Mouse (Mus musculus) kidney, postnatal 0 days (tissue): Measurements from ENCODE around the gene Fbn1. TPM values are rescaled to one million over a fixed set of nuclear protein-coding genes. Genes with fewer than 3 reads are reported as not detected.

Experiments
- ATAC-seq: fragments of 200-750 bp; cut with Nextera tagmentation; replicated peaks from 2 replicates; pipeline ENCODE4 v1.8.0; 2017; ENCODE audit warnings: low read depth, moderate number of reproducible peaks, moderate TSS enrichment, moderate library complexity; ENCODE audit not compliant: low FRiP score
- DNase-seq: peaks from one replicate; pipeline ENCODE4 v3.0.0-alpha.2; 2016; ENCODE audit warnings: low spot score
- H3K27ac ChIP-seq: fragments of 300-500 bp; sonication (generic); 2 replicates; pipeline ENCODE4 v1.5.1; 2014; ENCODE audit warnings: mild to moderate bottlenecking
- H3K27me3 ChIP-seq: fragments of 300-500 bp; sonication (generic); 2 replicates; pipeline ENCODE4 v1.6.1; 2014; ENCODE audit warnings: low read length, mixed read lengths; ENCODE audit not compliant: insufficient read depth
- H3K36me3 ChIP-seq: fragments of 300-500 bp; sonication (generic); 2 replicates; pipeline ENCODE4 v1.6.1; 2014; ENCODE audit warnings: low read length, mixed read lengths; ENCODE audit not compliant: insufficient read depth
- H3K4me1 ChIP-seq: fragments of 300-500 bp; sonication (generic); replicated peaks from 2 replicates; pipeline ENCODE4 v1.6.1; 2014; ENCODE audit warnings: antibody characterized with exemption, low read length, mixed read lengths; ENCODE audit not compliant: insufficient read depth
- H3K4me2 ChIP-seq: fragments of 300-500 bp; sonication (generic); 2 replicates; pipeline ENCODE4 v1.6.1; 2014; ENCODE audit warnings: mild to moderate bottlenecking, low read length, moderate library complexity, mixed read lengths
- H3K4me3 ChIP-seq: fragments of 300-500 bp; sonication (generic); replicated peaks from 2 replicates; pipeline ENCODE4 v1.5.1; 2014; ENCODE audit warnings: low read depth, low read length
- H3K9ac ChIP-seq: fragments of 300-500 bp; sonication (generic); 2 replicates; pipeline ENCODE4 v1.6.1; 2014; ENCODE audit warnings: low read depth, low read length
- H3K9me3 ChIP-seq: fragments of 300-500 bp; sonication (generic); replicated peaks from 2 replicates; pipeline ENCODE4 v1.6.1; 2016; ENCODE audit warnings: low read length, inconsistent platforms, mixed read lengths
- CTCF ChIP-seq: IDR thresholded peaks from 2 replicates; pipeline ENCODE4 v1.5.1; 2016; ENCODE audit warnings: antibody characterized with exemption, low read depth, mild to moderate bottlenecking, moderate library complexity
- WGBS: fragments of 180-500 bp; shearing (Covaris S2); extraction: QIAGEN DNeasy Blood & Tissue Kit; methylation state at CpG from one replicate; pipeline ENCODE4 v1.1.7; 2014; 5-methylcytosine and 5-hydroxymethylcytosine counted together
- polyA plus RNA-seq: library from polyadenylated mRNA; unstranded; fragments of >200 nt; fragmentation: Nextera tagmentation; extraction: Ambion mirVana; gene quantifications from 2 replicates; pipeline ENCODE4 v1.2.1, GENCODE M21; 2015

Gene Fbn1
- polyA plus RNA-seq, 1 experiment from 2014 or later: 13.2 TPM

DNA sequence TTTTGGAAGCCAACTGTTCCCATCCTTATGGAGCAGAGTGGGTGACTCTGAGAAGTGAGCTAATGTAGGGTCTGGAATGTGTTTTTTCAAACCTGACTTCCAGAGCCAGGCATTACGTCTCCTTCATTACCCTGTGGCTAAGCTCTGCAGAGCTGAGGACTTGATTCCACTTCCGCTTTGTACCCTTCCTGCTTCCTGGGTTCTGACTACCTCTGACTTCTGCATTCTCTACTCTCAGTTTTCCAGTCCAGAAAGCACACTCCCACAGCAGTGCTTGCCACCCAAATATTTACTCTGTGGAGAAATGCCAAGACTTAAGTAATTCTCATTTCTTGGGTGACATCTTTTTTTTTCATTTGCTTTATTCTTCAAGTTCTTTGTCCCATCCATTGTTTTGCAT lies 185.2 kb downstream of the Fbn1 start:
- Histone ChIP-seq H3K4me3 (no peak overlapping the region), H3K27me3 (no peaks in the 10 kb centered on the region), H3K9ac (no peak overlapping the region), H3K36me3 (0 out of 2 replicates have a peak, but pooled peaks cover 8% of the 10 kb centered on the region), H3K27ac (no peak overlapping the region), H3K4me1 (peaks cover 4% of the 10 kb centered on the region; the same call in 1 of the 2 replicates), H3K9me3 (no peaks in the 10 kb centered on the region), H3K4me2 (no peak overlapping the region)
- no peak for TF ChIP-seq CTCF
- no peak for DNase-seq
- WGBS: 88% methylated on average over 2 of the region's 2 CpGs
- no peak for ATAC-seq

DNA sequence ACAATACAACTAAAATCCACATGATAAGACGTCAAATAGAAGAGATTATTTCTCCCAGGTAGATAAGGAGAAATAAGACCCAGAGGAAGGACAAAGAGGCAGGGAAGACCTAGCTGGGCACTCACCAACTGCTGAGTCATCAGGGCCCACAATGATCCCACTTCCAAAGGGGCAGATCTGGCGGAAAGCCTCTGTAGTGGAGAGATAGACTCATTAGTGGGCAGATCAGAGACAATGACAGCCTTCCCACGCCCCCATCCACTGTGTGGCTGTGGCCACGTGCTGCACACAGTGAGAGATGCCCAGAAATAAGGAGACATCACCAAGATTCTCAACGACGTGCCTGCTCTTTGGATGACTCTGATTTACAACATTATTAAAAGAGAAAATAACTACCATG lies 186.7 kb downstream of the Fbn1 start:
- H3K4me2 ChIP-seq: no peak overlapping the region
- H3K27ac ChIP-seq: no peak overlapping the region
- TF ChIP-seq CTCF: no peak
- H3K4me3 ChIP-seq: no peak overlapping the region
- H3K9ac ChIP-seq: no peak overlapping the region
- 0 out of 2 replicates have a peak, but pooled peaks cover 10% of the 10 kb centered on the region for H3K36me3 ChIP-seq
- DNase-seq: no peak
- ATAC-seq: no peak
- no peaks in the 10 kb centered on the region for H3K9me3 ChIP-seq
- H3K27me3 ChIP-seq: no peaks in the 10 kb centered on the region
- WGBS: 86% methylated on average over 6 of the region's 6 CpGs
- peaks cover 4% of the 10 kb centered on the region; the same call in 1 of the 2 replicates for H3K4me1 ChIP-seq

DNA sequence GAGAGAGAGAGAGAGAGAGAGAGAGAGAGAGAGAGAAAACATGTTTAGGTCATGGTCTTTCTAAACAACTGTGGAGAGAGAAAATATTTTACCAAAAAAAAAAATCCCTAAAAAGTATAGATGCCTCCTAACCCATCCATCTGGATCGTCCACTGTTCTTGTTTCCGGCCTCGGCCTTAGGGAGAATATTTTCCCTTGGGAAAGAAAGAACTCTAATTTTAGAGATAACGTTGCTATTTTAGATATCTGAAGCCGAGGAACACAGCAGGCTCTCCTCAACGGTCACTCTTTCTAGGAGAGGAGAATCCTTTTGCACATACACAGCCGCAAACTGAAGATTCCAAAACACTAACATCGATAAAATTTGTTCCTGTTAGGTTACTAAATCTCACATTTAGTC lies 188.1 kb downstream of the Fbn1 start:
- no peak for ATAC-seq

DNA sequence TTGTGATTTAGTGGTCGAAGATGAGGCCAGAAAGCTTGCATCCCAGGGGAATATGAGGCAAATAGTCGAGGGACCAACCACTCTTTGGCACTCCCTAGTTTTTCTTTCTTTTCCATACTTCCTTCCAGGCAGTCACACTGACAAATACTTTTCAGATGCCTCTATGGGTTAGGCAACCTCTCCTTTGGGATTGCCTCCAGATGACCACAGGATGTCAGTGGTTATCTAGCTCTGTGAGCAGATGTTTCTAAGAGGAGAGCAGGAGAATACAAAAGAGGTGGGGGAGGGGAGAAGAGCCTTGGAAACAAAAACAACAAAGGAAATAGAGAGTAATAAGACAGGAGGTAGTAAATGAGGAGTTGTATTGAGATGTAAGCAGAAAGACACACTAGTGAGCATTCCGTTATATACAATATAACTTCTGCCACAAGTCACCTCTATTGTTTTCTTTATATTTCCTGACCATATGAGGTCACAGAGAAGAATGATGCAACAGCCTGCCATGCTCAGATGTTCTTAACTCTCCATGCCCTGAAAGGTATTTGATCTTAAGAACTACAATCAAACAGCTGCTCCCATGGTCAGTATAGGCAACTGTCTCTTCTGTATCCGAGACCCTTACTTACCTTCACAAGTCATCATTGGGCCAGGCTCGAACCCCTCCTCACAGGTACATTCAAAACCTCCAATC lies 189.3 kb downstream of the Fbn1 start:
- Histone ChIP-seq H3K36me3 (0 out of 2 replicates have a peak, but pooled peaks cover 10% of the 10 kb centered on the region), H3K27me3 (no peaks in the 10 kb centered on the region), H3K9me3 (no peaks in the 10 kb centered on the region), H3K4me3 (no peak overlapping the region), H3K27ac (no peak overlapping the region), H3K4me1 (peaks cover 3% of the 10 kb centered on the region; the same call in 1 of the 2 replicates), H3K4me2 (no peak overlapping the region), H3K9ac (no peak overlapping the region)
- 72% methylated on average over 5 of the region's 5 CpGs for WGBS
- no peak for ATAC-seq
- TF ChIP-seq CTCF: no peak; the same call in 1 of the 2 replicates
- no peak for DNase-seq

More for the DNA sequence above, 188.1 kb downstream of the Fbn1 start:
- H3K27ac ChIP-seq: no peak overlapping the region
- WGBS: 69% methylated on average over 8 of the region's 8 CpGs
- peak; percentile 55 for DNase-seq
- no peak overlapping the region for H3K4me3 ChIP-seq
- no peak overlapping the region for H3K4me2 ChIP-seq
- no peak overlapping the region for H3K9ac ChIP-seq
- H3K36me3 ChIP-seq: 0 out of 2 replicates have a peak, but pooled peaks cover 10% of the 10 kb centered on the region
- H3K27me3 ChIP-seq: no peaks in the 10 kb centered on the region
- no peak for TF ChIP-seq CTCF
- no peaks in the 10 kb centered on the region for H3K9me3 ChIP-seq
- H3K4me1 ChIP-seq: peaks cover 4% of the 10 kb centered on the region; the same call in 1 of the 2 replicates

DNA sequence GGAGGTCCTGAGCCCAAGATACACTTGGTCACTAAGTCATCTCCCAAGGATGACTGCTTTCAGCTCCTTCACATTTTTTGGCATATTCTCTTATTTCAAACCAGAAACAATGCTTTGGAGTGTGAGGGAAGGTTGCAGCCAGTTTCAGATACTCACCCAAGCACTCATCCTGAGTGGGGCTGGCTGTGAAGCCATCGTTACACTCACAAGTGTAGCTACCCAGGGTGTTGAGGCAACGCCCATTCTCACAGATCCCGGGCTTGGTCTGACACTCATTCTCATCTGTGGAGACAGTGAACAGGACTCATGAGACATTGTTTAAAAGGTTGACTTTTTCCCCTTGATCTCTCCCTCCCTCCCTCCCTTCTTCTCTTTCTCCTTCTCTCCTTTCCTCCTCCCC lies 192.6 kb downstream of the Fbn1 start:
- Histone ChIP-seq H3K36me3 (0 out of 2 replicates have a peak, but pooled peaks cover 5% of the 10 kb centered on the region), H3K27ac (no peak overlapping the region), H3K4me1 (no peaks in the 10 kb centered on the region), H3K9ac (no peak overlapping the region), H3K27me3 (no peaks in the 10 kb centered on the region), H3K4me3 (no peak overlapping the region), H3K9me3 (no peaks in the 10 kb centered on the region), H3K4me2 (no peak overlapping the region)
- DNase-seq: no peak
- ATAC-seq: no peak
- no peak for TF ChIP-seq CTCF
- WGBS: 89% methylated on average over 3 of the region's 3 CpGs

DNA sequence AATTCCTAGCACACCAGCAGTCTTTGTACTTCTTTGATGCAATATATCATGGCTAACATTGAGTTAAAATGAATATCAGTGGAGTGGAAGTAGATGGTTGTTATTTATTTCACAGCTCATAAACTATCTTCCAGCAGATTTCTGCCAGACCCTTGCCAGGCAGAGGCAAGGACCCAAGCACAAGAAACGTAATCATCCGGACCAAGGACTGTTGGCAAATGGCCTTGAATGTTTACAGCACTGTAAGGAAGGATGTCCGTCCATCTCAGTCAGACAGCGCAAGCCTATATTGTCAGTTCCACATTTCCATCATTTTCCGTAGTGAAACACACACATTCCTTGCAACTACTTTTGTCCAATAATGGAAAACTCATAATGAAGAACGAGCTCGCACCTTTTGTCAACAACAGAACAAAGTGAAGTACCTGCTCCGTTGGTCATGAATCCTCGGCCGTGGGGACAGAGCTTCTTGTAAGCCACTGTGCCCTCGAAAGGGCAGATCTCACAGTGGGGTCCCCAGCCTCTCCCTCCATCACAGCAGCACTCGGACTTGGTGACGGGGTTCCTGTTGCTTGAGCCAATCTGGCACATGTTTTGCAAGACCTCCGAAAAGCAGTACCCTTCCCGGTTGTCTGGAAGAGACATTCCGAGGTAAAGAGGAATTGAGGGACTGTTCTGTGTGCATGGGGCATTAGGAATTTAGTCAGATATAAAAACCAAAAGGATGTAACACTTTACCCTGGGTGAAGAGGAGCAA lies 193.4 kb downstream of the Fbn1 start:
- no peak for DNase-seq
- Histone ChIP-seq H3K9ac (no peak overlapping the region), H3K27me3 (no peaks in the 10 kb centered on the region), H3K9me3 (no peaks in the 10 kb centered on the region), H3K4me2 (no peak overlapping the region), H3K27ac (no peak overlapping the region), H3K4me1 (no peaks in the 10 kb centered on the region), H3K36me3 (0 out of 2 replicates have a peak, but pooled peaks cover 5% of the 10 kb centered on the region), H3K4me3 (no peak overlapping the region)
- TF ChIP-seq CTCF: no peak
- 88% methylated on average over 16 of the region's 16 CpGs for WGBS
- ATAC-seq: no peak
